Mouse (Mus musculus) 3T3-L1 (cell line): ENCODE measurements around the gene Krtap11-1.

Source experiments
- DNase-seq: peaks from one replicate; pipeline ENCODE4 v3.0.0-alpha.2; 2015; ENCODE audit warnings: low read depth, low spot score

The Krtap11-1 gene

GRCm38 (mm10) chr16:89571083-89571482 is at the start of gene Krtap11-1:
Gene Krtap11-1, minus strand, starts transcription at chr16:89571183.
- no peak for DNase-seq

DNA sequence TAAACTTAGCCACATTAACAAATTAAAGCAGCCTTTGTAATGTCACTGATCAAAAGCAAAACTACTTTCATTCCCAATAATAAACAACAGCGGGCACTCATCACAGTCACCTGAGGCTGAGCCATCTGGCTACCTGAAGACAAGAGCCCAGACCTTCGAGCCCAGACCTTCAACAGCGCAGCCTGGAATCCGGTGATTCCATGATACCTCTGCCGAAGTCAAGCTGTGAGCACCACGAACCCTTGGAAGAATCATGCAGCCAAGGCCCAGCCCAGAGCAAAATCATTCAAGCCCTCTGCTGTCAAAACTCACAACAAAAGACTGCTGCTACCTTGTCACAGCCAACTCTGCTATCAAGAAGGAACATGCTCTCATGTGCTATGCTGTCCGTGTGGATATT is 47.2 kb upstream of the Krtap11-1 start:
- no peak for DNase-seq

GRCm38 (mm10) chr16:89617251-89617650 is 46.3 kb upstream of the Krtap11-1 start:
- no peak for DNase-seq

- no peak for DNase-seq
Measured at GRCm38 (mm10) chr16:89613726-89614125, 42.7 kb upstream of the Krtap11-1 start.

DNA sequence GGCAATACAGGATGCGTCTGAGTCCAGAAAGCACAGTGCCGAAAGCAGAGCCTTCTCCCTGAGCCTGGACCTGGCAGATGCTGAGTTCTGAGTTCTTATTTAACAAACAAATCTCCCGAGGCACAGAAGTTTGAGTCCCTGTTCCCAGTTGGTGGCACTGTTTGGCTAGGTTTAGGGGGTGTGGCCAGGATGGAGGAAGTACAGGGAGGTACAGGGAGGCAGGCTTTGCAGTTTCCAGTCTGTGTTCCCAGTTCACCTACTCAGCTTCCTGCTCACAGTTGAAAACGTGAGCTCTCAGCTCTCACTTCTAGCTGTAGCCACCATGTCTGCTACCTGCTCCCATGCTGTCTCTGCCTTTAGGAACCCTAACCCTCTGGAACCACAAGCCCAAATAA is 37.8 kb upstream of the Krtap11-1 start:
- no peak for DNase-seq

DNA sequence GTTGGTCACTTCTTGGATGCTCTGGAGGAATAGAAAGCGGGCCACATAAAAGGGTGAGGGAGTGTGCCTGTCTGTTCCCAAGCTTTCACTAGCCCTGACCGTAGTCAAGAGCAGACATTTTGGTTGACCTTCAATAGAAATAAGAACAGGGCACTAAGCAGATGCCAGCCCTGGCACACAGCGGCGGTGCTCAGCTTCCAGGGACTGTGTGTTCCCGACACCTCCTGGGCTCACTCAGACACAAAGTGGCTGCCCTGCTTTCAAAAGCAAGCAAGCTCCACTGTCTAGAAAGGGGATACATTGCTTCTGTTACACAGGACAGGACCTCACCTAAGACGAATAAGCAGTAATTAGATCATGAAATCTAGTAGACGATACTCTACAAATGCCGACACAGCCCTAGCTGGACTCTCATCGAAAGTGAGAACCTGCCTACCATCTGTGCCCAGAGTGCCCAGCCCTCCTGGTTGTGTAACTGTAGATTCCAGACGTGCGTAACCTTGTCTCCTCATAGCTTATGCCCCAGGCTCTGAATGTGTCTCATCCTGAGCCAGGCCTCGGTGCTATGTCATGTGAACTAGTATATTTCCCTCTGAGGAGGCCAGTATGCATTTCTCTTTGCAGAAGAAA is 37.3 kb upstream of the Krtap11-1 start:
- no peak for DNase-seq

- no peak for DNase-seq
Measured at GRCm38 (mm10) chr16:89606951-89607350, 36.0 kb upstream of the Krtap11-1 start.

DNA sequence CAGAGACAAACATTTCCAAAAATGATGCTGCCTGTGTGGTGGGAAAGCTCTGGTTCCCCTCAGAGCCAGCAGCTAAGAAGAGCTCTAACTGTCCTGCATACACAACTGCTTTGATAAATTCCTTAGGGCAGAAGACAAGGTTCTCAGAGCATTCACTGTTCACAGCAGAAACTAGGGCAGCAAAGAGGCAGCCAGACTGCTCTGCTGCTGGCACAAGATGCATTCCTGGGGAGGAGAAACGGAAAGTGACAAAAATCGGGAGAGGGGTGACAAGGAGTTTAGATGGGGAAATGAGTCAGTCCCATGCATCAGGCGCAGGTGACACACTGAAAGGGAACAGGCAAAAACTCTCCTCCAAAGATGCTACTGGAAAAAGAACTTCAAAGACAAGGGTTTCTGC is 16.2 kb upstream of the Krtap11-1 start:
- no peak for DNase-seq

DNA sequence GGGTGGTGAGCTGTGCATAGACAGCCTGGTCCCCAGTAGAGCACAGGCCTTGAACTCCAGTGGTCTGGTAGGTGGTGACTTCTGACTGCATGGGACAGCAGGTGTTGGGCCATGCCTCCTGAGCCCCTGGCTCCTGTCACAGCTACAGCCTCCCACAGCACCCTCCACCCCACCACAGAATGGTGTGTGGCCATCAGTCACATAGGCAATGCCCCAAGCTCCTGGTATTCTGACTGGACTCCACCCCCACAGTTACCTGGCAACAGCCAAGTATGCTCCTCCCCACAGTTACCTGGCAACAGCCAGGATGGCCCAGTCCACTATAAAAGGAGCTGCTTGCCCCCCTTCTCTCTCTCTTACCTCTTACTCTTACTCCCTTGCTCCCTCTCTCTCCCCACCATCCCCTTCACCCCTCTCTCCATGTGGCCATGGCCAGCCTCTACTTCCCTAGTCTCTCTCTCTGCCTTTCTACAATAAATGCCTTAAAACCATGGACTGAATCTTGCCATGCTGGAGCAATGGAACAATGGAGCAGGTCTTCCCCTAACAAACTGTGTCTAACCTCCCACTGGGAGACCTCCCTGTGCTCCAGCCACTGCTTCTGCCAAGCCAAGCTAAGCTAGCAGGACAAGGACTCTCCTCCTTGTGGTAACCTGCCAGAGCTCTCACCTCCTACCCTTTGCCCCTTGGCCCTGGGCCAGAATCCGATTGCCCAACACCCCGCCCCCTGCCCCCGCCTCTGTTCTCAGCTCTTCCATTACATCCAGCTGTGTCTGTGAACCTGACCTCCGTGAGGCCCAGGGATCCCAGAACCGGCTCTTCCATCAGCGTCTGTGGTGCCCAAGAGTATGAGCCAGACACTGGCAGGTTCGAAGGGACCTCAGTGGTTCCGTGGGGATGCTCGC is 14.9 kb upstream of the Krtap11-1 start:
- DNase-seq = no peak

GRCm38 (mm10) chr16:89581658-89582057 is 10.7 kb upstream of the Krtap11-1 start:
- DNase-seq = no peak

GRCm38 (mm10) chr16:89570516-89570915 is 467 bp downstream of the Krtap11-1 start:
- no peak for DNase-seq

DNA sequence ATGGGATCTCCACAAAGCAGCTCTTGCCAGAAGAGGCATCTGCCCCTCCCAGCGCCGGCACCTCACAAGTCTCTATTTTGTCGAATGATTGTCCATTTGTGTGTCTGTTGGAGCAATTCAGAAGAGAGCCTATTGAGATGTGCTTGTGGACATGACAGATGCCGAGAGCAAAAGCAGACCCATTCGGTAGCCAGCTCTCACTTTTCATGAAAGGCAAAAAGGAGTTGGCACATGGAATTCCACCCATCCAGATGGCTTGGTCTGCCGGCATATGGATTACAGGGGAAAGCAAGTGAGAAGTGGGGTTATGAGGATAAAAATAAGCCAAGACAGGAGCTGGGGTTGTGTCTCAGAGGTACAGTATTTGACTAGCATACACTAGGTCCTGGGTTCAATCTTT is 1.8 kb downstream of the Krtap11-1 start:
- no peak for DNase-seq

DNA sequence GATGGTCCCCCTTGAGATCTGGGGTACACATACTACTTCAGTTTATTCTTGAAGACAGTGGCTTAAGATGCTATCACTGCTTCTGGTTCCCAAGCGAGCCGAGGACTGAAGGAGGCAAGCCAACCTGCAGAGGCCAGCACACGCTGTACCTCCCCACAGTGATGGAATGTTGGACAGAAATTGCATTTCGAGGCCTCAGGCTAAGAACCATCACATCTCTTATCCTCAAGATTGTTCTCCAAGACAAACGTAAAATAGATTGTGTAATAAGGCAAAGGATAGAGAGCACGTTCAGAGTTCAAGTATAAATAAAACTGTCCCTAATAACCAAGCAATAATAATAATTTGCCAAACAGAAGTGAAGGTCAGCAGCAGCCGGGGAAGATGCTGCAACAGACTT is 2.8 kb downstream of the Krtap11-1 start:
- no peak for DNase-seq

GRCm38 (mm10) chr16:89550298-89550697 is 20.7 kb downstream of the Krtap11-1 start:
- no peak for DNase-seq

DNA sequence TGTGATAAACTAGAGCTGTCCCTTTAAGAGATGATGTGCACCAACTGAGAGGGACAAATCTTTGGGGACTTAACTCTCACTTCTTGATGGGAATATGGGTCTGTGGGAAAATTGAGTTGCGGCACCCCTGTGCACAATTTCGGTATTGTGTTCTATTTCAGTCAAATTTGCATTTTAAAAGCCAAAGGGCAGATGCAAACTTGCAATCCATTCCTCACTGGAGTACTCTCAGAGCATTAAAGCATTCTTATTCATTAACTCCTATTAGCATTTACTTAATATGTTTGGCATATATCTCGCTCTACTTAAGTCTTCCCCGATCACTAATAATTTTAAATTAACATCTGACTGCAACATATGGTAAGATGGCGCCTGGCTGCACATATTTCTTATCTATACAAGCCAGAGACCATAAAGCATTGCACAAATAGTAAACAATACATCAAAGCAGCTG is 32.9 kb downstream of the Krtap11-1 start:
- DNase-seq = no peak

DNA sequence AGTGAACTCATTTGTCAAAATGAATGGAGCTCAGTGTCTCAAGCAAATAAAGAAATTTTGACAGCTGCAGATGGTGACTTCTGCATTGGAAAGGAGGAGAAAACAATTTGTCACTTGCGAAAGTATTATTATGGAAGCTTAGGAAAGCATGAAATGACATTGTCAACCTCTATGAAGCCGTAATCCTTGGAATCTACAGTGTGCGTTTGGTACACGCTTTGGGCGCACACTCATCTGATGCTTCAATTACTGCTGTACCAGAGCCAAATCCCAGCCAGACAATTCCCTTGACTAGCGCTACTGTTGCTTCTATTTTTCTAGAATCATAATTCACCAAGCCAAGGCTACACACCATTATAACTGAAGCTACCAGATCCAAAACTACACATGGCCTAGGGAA is 33.6 kb downstream of the Krtap11-1 start:
- no peak for DNase-seq

DNA sequence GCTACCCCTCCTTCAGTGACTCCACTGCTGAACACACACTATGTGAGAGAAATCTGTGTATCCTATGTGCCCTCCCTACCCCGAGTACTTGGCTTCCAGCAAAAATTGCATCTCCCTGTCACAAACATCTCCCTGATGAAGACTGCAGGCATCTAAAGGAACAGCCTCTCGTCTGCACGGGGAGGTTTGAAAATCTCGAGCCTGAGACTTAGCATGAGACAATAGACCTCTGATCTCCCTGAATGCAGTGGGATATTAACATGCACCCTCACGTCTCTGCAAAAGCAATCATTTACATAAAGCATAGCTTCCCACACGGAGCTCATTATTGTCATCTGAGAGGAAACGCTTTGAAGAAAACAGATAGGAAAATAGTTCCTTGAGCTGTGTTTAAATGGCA is 40.4 kb downstream of the Krtap11-1 start:
- DNase-seq = no peak

DNA sequence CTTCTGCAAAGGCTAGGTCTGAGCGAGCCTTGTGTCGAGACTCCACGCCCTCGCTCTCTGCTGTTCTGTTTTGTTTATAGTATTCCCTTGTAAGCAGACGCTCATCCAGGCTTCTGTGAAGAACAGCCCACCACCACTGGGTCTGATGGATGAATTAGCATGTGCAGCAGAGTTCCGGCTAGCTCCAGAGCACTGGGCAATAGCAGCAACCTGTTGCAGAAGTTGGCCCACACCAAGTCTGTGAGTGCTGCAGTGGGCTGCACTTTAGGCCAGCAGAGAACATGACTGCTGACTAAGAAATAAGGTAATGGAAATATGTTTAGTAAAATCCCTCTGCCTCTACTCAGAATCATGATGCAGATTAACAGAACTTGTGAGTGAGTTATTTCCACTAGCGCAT is 41.1 kb downstream of the Krtap11-1 start:
- no peak for DNase-seq

GRCm38 (mm10) chr16:89528380-89528779 is 42.6 kb downstream of the Krtap11-1 start:
- no peak for DNase-seq

DNA sequence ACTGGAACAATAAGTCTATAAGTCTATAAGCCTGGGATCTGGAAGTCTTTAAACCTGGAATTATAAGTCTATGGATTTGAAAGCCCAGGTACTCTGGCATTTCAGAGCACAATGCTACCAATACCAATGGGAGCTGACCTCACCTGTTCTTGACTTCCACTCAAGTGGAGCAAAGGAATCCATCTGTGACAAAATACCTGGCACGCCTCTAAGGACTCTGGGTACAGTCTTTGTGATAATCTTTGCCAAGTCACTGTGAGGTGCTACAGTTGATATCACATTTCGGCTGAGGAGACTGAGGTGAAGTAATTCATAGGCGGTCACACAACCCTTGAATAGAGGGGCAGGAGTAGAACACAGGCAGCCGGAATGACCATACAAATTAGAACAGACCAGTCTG is 50.0 kb downstream of the Krtap11-1 start:
- DNase-seq = no peak

- no peak for DNase-seq
Measured at GRCm38 (mm10) chr16:89520555-89520954, 50.4 kb downstream of the Krtap11-1 start.
